Mouse (Mus musculus) stomach, embryonic 16.5 days (tissue): Measurements from ENCODE around the gene Cmtm2a. TPM values are rescaled to one million over a fixed set of nuclear protein-coding genes. Genes with fewer than 3 reads are reported as not detected.
"Not testable (repeated sequence)": the region's sequence is repeated elsewhere in the genome, so short reads cannot be mapped to it uniquely, and the experiment has no call there.

Source experiments
- ATAC-seq: fragments of 200-750 bp; cut with Nextera tagmentation; 2 replicates; pipeline ENCODE4 v1.8.0; 2017; ENCODE audit warnings: moderate number of reproducible peaks, moderate TSS enrichment; ENCODE audit not compliant: insufficient read depth, low FRiP score
- H3K27ac ChIP-seq: fragments of 300-500 bp; sonication (generic); 2 replicates; pipeline ENCODE4 v1.5.1; 2014; ENCODE audit warnings: low read length
- H3K27me3 ChIP-seq: fragments of 300-500 bp; sonication (generic); 2 replicates; pipeline ENCODE4 v1.6.1; 2014; ENCODE audit warnings: low read length, control low read depth, mixed read lengths; ENCODE audit not compliant: control insufficient read depth, insufficient read depth
- H3K36me3 ChIP-seq: fragments of 300-500 bp; sonication (generic); 2 replicates; pipeline ENCODE4 v1.6.1; 2014; ENCODE audit warnings: low read length; ENCODE audit not compliant: control insufficient read depth, insufficient read depth
- H3K4me1 ChIP-seq: fragments of 300-500 bp; sonication (generic); 2 replicates; pipeline ENCODE4 v1.6.1; 2014; ENCODE audit warnings: low read length, control low read depth, mixed read lengths; ENCODE audit not compliant: control insufficient read depth, insufficient read depth
- H3K4me2 ChIP-seq: fragments of 300-500 bp; sonication (generic); 2 replicates; pipeline ENCODE4 v1.6.1; 2014; ENCODE audit warnings: low read depth, low read length, mixed read lengths
- H3K4me3 ChIP-seq: fragments of 300-500 bp; sonication (generic); replicated peaks from 2 replicates; pipeline ENCODE4 v1.5.1; 2014; ENCODE audit warnings: mild to moderate bottlenecking, low read length
- H3K9ac ChIP-seq: fragments of 300-500 bp; sonication (generic); 2 replicates; pipeline ENCODE4 v1.6.1; 2014; ENCODE audit warnings: low read length
- H3K9me3 ChIP-seq: fragments of 300-500 bp; sonication (generic); replicated peaks from 2 replicates; pipeline ENCODE4 v1.6.1; 2016; ENCODE audit warnings: low read length, control low read depth; ENCODE audit not compliant: control insufficient read depth
- WGBS: fragments of 180-500 bp; shearing (Covaris S2); extraction: QIAGEN DNeasy Blood & Tissue Kit; methylation state at CpG from one replicate; pipeline ENCODE4 v1.1.7; 2014; 5-methylcytosine and 5-hydroxymethylcytosine counted together
- polyA plus RNA-seq: library from polyadenylated mRNA; unstranded; fragments of >200 nt; fragmentation: Nextera tagmentation; extraction: Ambion mirVana; gene quantifications from 2 replicates; pipeline ENCODE4 v1.2.1, GENCODE M21; 2015

Cmtm2a gene
- polyA plus RNA-seq, 1 experiment from 2014 or later, result not detected

DNA sequence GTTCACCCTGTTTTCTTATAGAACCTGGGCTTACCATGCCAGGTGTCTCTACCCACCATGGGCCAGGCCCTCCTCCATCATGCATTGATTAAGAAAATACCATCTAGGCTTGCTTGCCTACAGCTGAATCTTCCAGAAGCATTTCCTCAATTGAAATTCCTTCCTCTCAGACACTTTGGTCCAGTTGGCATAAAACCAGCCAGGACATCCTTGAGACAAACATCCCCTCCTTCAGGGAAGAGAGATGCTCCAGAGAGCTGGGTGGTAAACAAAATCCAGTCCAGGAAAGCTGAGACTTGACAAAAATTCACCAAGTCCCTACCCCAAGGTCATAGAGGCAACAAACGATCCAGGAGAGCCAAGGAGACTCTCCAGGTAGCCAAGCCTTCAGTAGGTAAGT is 41.2 kb upstream of the Cmtm2a start:
- Histone ChIP-seq H3K4me3 (no peak overlapping the region), H3K27me3 (no peaks in the 10 kb centered on the region), H3K9ac (no peak overlapping the region), H3K4me1 (no peaks in the 10 kb centered on the region), H3K27ac (no peak overlapping the region), H3K9me3 (no peaks in the 10 kb centered on the region), H3K36me3 (no peaks in the 10 kb centered on the region), H3K4me2 (no peak overlapping the region)
- no peak for ATAC-seq
- 54% methylated on average over 1 of the region's 1 CpGs for WGBS

- Histone ChIP-seq H3K36me3 (no peaks in the 10 kb centered on the region), H3K9me3 (no peaks in the 10 kb centered on the region), H3K9ac (no peak overlapping the region), H3K27me3 (no peaks in the 10 kb centered on the region), H3K4me1 (no peaks in the 10 kb centered on the region), H3K4me3 (no peak overlapping the region), H3K27ac (no peak overlapping the region), H3K4me2 (no peak overlapping the region)
- 53% methylated on average over 5 of the region's 5 CpGs for WGBS
- ATAC-seq, result no peak
Measured at GRCm38 (mm10) chr8:104333786-104334185, 40.8 kb upstream of the Cmtm2a start.

DNA sequence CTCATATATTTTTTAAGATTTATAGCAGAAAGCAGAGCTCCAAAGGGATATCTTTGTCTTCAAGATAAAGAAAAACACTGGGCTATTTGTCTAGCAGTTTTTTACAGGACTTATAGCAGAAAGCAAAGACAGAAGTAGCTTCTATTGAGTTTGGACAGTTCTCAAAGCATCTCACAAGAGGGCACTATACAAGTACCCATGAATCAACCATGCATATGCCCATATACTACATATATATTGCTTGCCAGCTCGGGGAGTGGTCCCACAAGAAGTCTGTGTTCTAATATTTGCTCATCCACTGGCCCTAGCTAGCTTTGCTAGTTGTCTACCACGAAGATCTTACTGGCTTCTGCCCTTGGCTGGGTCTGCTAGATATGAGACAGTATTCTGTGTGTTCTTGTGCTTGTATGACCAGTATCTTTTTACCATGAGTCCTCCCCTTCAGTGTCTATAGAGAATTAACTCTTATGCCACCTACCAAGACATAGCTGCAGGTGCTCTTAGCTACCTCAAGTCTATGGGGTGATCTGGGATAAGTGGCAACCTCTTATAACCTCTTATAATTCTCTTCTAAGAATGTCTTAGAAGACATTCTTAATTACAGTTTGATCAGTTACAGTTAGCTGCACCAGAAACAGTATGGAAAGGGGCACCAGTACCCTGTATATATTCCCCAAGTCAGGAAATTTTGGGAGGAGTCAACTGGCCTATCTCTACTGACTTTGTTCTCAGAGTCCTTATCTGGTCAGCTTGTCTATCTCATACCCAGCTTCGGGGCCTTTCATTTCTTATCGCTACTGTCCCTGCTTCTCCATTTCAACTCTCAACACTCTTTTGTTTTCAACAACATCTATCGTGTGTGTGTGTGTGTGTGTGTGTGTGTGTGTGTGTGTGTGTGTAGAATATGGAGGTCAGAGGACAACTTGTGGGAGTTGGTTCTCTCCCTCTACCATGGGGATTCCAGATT is 40.0 kb upstream of the Cmtm2a start:
- WGBS, result 70% methylated on average over 5 of the region's 5 CpGs
- Histone ChIP-seq H3K27ac (no peak overlapping the region), H3K36me3 (no peaks in the 10 kb centered on the region), H3K27me3 (no peaks in the 10 kb centered on the region), H3K4me1 (no peaks in the 10 kb centered on the region), H3K9me3 (no peaks in the 10 kb centered on the region), H3K9ac (no peak overlapping the region), H3K4me2 (no peak overlapping the region), H3K4me3 (no peak overlapping the region)
- no peak for ATAC-seq

GRCm38 (mm10) chr8:104321930-104322329 is 28.9 kb upstream of the Cmtm2a start, which contains the start of gene Cmtm2b:
Gene Cmtm2b, plus strand, starts transcription at chr8:104322230.
- ATAC-seq, H3K4me3 ChIP-seq, H3K36me3 ChIP-seq, H3K27ac ChIP-seq, H3K4me1 ChIP-seq, H3K9me3 ChIP-seq, H3K4me2 ChIP-seq, H3K27me3 ChIP-seq, H3K9ac ChIP-seq: not testable (repeated sequence)
- 88% methylated on average over 12 of the region's 12 CpGs for WGBS

DNA sequence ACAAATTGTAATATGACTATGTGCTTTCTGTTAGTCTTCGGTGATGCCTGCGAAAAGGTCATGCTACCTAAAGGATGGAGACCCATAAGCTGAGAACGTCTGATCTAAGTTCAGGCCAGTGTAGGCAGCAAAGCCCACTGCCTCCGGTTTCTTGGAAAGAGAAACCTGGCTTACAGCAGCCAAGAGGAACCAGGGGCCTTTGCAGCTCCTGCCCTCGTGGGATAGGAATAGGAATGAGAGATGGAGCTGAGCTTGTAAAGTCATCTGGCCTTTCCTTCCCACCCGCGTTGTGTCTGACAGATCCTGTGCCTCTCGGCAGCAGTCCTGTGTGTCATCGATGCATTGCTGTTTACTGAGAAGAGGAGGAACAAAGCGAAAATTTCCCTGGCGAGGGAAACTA is 28.3 kb upstream of the Cmtm2a start, which contains the start of gene Gm11020:
Gene Gm11020, plus strand, starts transcription at position 301 of the 400 bp plus-strand sequence.
- H3K27ac ChIP-seq, H3K4me1 ChIP-seq, H3K4me2 ChIP-seq, ATAC-seq, H3K9ac ChIP-seq, H3K9me3 ChIP-seq, H3K36me3 ChIP-seq, H3K4me3 ChIP-seq, H3K27me3 ChIP-seq: not testable (repeated sequence)
- 84% methylated on average over 9 of the region's 11 CpGs for WGBS

DNA sequence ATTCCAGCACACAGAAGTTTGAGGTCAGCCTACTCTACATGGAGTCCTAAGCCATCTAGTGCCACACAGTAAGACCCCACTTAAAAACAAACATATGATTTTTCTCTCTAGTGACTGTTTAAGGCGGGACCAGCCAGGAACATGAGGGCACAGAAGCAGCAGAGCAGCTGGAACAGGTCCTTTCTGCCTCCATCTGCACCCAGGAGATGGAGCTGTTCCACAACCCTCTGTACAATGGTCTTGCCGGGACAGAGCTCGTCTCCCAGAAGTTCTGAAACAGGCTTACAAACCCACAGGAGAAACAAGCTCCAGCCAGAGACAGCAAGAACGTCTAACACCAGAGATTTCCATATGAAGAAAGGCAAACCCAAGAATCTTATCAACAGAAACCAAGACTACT is 20.3 kb upstream of the Cmtm2a start:
- no peaks in the 10 kb centered on the region for H3K36me3 ChIP-seq
- H3K4me3 ChIP-seq, result no peak overlapping the region
- no peak overlapping the region for H3K27ac ChIP-seq
- no peak for ATAC-seq
- no peaks in the 10 kb centered on the region for H3K9me3 ChIP-seq
- no peak overlapping the region for H3K4me2 ChIP-seq
- no peak overlapping the region for H3K9ac ChIP-seq
- no peaks in the 10 kb centered on the region for H3K4me1 ChIP-seq
- no peaks in the 10 kb centered on the region for H3K27me3 ChIP-seq
- 51% methylated on average over 4 of the region's 4 CpGs for WGBS

GRCm38 (mm10) chr8:104312023-104312422 is 19.0 kb upstream of the Cmtm2a start:
- 88% methylated on average over 3 of the region's 3 CpGs for WGBS
- H3K4me2 ChIP-seq, H3K9me3 ChIP-seq, H3K36me3 ChIP-seq, ATAC-seq, H3K4me3 ChIP-seq, H3K9ac ChIP-seq, H3K27me3 ChIP-seq, H3K27ac ChIP-seq, H3K4me1 ChIP-seq: not testable (repeated sequence)

DNA sequence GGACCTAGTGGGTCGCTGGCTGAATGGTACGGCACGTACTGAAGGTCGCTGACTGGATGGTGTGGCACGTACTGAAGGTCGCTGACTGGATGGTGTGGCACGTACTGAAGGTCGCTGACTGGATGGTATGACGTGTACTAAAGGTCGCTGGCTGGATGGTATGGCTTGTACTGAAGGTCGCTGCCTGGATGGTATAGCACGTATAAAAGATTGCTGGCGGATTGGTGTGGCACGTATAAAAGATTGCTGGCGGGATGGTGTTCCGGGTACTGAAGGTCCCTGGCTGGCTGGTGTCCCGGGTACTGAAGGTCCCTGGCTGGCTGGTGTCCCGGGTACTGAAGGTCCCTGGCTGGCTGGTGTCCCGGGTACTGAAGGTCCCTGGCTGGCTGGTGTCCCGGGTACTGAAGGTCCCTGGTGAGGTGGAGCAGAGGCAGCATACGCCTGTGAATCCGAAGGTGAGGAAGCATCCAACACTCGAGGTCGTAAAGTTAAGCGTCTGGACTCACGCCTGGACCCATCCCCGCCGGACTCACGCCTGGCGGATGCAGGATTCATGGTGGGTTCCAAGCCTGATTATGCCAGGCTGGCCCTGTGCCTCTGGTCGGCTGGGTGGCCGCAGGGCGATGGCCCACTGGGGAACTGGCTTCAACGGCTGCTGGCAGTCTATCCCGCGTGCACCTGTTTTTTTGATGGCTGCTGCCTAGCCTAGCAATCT is 16.6 kb upstream of the Cmtm2a start, which contains the start of the genes Gm45711 and Cmtm1:
Gene Gm45711, minus strand, starts transcription at position 641 of the 715 bp plus-strand sequence.
Gene Cmtm1, minus strand, starts transcription at position 705 of the 715 bp plus-strand sequence.
- H3K27ac ChIP-seq, H3K4me3 ChIP-seq, H3K27me3 ChIP-seq, ATAC-seq, H3K4me1 ChIP-seq, H3K9me3 ChIP-seq, H3K4me2 ChIP-seq, H3K36me3 ChIP-seq, H3K9ac ChIP-seq: not testable (repeated sequence)
- 84% methylated on average over 34 of the region's 36 CpGs for WGBS

DNA sequence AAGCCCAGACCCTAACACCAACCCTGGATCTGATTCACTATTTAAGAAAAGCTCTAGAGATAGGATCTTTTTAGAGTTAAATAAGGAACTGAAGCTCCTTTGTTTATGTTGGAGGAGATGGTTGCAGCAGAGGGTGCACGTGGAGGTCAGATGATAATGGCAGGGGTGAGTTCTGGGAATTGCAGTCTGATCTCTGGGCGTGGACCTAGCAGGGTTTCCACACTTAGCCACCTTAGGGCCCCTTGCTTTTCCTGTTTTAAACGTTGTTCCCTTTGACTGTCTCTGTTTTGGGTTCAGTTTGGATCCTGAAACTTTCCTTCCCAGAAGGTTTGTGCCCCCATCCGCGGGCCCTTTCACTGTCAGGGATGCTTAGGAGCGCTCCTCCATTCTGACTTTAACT is 15.4 kb upstream of the Cmtm2a start:
- H3K27me3 ChIP-seq, H3K4me1 ChIP-seq, ATAC-seq, H3K9me3 ChIP-seq, H3K4me2 ChIP-seq, H3K4me3 ChIP-seq, H3K9ac ChIP-seq, H3K36me3 ChIP-seq, H3K27ac ChIP-seq: not testable (repeated sequence)
- 47% methylated on average over 6 of the region's 6 CpGs for WGBS
